Mouse (Mus musculus) splenic B cell, adult 2 months (primary cell): Measurements from ENCODE around the gene Arhgap24.

Experiments
- DNase-seq: peaks from one replicate; pipeline ENCODE4 v3.0.0-alpha.2; 2011; ENCODE audit warnings: low read depth, low spot score
- H3K27me3 ChIP-seq: 2 replicates; pipeline ENCODE4 v1.6.1; 2012; ENCODE audit warnings: mild to moderate bottlenecking, low read length, moderate library complexity, mixed read lengths; ENCODE audit not compliant: control insufficient read depth, poor library complexity, insufficient read depth, severe bottlenecking
- H3K36me3 ChIP-seq: 2 replicates; pipeline ENCODE4 v1.6.1; 2012; ENCODE audit warnings: mild to moderate bottlenecking, low read length, moderate library complexity, mixed read lengths; ENCODE audit not compliant: control insufficient read depth, poor library complexity, insufficient read depth, severe bottlenecking

Arhgap24 gene

GRCm38 (mm10) chr5:102582864-102583410 lies 101.7 kb downstream of the Arhgap24 start:
- no peak for DNase-seq
- no peaks in the 10 kb centered on the region for H3K27me3 ChIP-seq
- no peaks in the 10 kb centered on the region for H3K36me3 ChIP-seq

DNA sequence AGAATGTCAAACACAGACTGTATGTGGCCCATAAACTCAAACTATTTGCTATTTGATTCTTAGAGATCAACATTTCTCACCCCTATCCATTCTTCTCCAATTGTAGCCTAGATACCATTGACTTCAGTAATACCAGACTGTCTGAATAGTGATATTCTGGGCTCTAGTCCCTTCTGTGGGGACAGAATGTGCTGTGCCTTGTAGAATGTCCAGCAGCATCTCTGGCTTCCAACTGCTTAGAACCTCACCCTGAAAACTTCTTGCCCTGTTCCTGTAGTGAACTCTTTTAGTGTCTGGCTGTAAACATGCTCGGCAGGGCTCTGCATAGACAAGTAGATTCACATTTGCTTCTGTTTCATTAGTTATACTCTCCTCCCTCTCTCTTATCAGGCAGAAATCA lies 110.2 kb downstream of the Arhgap24 start:
- H3K36me3 ChIP-seq, result no peaks in the 10 kb centered on the region
- H3K27me3 ChIP-seq, result no peaks in the 10 kb centered on the region
- DNase-seq, result no peak

- no peaks in the 10 kb centered on the region for H3K36me3 ChIP-seq
- H3K27me3 ChIP-seq, result no peaks in the 10 kb centered on the region
- no peak for DNase-seq
Observed at GRCm38 (mm10) chr5:102593058-102593457, 111.9 kb downstream of the Arhgap24 start.

DNA sequence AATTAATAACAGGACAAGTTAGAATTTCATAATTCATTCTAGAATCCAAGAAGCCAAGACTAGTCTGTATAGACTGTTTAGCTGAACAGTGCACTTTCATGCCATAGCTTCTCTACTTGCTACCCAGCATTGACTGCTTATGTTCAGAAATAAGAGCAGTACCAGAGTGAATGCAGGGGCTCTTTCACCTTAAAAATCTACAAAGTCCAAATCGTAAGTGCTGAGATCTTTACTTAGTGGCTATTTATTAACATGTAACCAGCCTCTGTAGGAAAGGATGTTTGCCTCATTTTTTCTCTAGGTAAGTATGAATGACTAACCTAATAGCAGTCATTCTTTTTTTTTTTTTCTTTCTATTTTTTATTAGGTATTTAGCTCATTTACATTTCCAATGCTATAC lies 117.9 kb downstream of the Arhgap24 start:
- H3K36me3 ChIP-seq, result no peaks in the 10 kb centered on the region
- no peaks in the 10 kb centered on the region for H3K27me3 ChIP-seq
- DNase-seq, result no peak

GRCm38 (mm10) chr5:102613571-102613970 lies 132.4 kb downstream of the Arhgap24 start:
- no peaks in the 10 kb centered on the region for H3K27me3 ChIP-seq
- H3K36me3 ChIP-seq, result 0 out of 2 replicates have a peak, but pooled peaks cover 1% of the 10 kb centered on the region
- no peak for DNase-seq

DNA sequence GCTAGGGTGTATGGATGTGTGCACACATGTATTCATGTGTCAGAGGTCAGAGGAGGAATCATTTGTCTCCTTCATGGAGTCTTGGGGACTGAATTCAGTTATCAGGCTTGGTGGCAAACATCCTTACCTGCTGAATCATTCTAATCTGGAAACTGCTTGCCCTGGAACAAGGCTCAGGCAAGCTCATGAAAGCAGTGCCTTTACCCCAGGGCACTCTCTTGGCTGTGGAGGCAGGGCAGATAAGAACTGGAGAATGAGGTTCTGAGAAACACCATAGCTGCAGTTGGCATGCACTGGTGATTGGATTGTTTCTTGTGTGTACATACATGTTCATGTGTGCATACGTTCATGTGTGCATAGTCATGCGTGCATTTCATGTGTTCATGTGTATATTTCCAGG lies 132.9 kb downstream of the Arhgap24 start:
- Histone ChIP-seq H3K27me3 (no peaks in the 10 kb centered on the region), H3K36me3 (no peaks in the 10 kb centered on the region)
- DNase-seq, result no peak

DNA sequence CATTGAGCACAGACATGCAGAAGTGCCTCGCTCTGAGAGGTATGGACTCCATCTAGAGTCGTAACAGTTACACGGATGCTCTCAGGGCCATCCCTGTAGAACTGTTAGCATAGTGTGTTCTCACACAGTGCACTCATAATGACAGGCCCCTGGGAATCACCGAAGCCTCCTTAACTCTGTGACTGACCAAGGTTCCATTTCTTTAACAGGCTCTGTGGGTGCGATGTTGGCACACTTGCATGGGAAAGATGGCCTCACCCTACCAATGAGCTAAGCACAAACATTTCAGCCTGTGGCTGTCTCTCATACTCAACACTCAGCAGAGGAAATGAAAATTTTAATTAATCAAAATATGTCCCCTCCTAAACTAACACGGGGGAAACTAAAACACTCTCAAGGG lies 134.1 kb downstream of the Arhgap24 start:
- DNase-seq, result no peak

GRCm38 (mm10) chr5:102621036-102621435 lies 139.8 kb downstream of the Arhgap24 start:
- no peak for DNase-seq
- H3K27me3 ChIP-seq, result no peaks in the 10 kb centered on the region
- no peaks in the 10 kb centered on the region for H3K36me3 ChIP-seq

More for the DNA sequence above, 134.1 kb downstream of the Arhgap24 start:
- Histone ChIP-seq H3K27me3 (no peaks in the 10 kb centered on the region), H3K36me3 (no peaks in the 10 kb centered on the region)

DNA sequence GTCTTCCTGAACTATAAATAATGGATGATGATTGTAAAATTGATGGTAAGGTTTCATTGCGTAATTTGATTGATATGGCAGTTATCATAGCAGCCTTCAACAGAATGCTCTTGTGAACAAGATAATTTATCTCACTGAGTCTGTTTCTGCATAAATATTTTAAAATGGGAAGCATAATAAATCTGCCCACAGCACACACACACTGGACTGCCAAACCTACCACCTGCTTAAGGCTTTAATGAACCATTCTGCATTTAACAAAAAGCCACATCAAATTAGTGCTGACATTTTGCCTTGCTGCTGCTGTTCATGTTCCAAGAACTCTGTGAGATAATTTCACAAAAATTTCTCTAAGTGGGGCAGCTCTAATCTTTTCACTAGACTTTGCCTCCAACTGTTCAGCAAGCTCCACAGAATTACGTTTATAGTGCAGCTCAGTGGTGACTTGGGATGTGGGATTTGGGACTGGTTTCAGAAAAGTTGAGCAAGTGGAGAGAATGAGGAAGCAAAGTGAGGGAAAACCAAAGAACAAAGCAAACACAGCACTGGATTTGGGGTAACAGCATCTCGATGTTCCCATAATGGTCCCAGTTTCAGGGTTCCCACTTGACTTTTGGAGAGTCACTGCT lies 142.7 kb downstream of the Arhgap24 start:
- no peak for DNase-seq
- no peaks in the 10 kb centered on the region for H3K36me3 ChIP-seq
- no peaks in the 10 kb centered on the region for H3K27me3 ChIP-seq

GRCm38 (mm10) chr5:102626671-102627070 lies 145.5 kb downstream of the Arhgap24 start:
- no peaks in the 10 kb centered on the region for H3K36me3 ChIP-seq
- H3K27me3 ChIP-seq, result no peaks in the 10 kb centered on the region
- no peak for DNase-seq

- H3K36me3 ChIP-seq, result no peaks in the 10 kb centered on the region
- no peaks in the 10 kb centered on the region for H3K27me3 ChIP-seq
- DNase-seq, result no peak
Observed at GRCm38 (mm10) chr5:102629362-102629771, 148.2 kb downstream of the Arhgap24 start.

DNA sequence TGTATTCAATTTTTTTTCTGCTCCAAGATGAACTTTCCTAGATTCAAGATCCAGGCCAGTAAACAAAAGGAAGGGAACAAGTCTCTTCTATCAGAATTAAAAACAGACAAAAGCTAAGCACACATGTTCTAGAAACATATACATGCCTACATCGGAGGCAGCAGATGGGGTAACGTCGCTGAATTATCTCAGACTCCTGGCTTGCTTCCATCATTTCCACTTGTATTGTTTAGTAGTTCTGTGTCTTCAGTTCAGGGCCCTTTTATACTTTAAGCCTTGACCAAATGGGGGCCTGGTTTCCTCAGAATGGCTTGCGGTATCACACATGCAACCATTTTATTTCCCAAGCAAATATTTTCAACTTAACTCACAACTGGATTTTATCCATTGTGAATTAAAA lies 154.4 kb downstream of the Arhgap24 start:
- no peaks in the 10 kb centered on the region for H3K36me3 ChIP-seq
- H3K27me3 ChIP-seq, result no peaks in the 10 kb centered on the region
- no peak for DNase-seq

DNA sequence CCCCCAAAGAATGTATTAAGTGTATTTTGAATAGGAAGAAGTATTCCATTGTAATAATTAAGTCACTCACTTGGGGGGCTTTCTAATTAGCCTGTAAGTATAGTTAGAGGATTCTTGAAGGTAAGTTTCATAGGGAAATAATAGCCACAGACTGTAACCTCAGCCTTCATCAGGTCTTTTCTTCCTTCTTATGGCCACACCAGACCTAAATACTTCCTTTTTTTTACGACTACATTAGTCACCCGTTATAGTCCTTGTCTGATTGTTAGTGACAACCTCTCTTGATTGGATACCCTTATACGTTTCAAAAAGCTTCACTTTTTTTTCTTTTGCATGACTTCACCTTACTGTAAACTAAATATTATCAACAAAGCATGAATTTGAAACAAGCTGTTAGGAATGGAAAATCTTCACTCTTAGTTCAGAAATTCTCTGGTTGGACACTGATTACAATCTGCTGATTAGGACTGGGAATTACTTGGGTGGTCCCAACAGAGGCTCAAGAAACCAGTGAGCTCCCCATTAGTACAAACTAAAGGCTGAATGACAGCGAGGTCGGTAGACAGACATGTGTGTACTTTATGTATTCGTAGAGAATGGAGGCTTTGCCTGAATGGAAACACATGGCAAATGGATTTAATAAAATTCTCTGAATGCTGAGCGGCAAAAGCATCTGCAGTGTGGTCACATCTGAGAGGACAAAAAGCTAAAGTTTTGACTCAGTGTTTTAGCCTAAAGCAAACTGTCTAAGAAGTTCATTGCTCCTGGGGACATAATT lies 158.8 kb downstream of the Arhgap24 start:
- Histone ChIP-seq H3K27me3 (no peaks in the 10 kb centered on the region), H3K36me3 (no peaks in the 10 kb centered on the region)
- DNase-seq, result peak; percentile 35

DNA sequence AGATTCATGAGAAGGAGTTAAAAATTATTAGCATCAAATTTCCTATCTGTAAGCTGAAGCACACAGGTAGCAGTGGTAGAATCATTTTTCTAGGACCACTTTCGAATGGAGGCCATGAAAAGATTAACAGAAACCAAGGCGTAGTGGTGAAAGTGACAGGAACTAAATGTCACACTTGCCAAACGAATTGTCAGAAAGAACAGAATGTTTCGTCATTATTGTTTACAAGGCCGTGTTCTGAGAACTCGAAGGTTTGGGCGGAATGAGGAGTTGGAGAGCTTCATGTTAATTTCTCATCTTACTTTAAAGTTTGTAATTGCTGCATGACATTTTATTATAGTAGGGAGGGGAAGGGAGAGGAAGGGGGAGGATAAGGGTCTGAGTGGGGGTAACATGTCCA lies 162.2 kb downstream of the Arhgap24 start:
- no peaks in the 10 kb centered on the region for H3K36me3 ChIP-seq
- no peak for DNase-seq
- H3K27me3 ChIP-seq, result no peaks in the 10 kb centered on the region

GRCm38 (mm10) chr5:102643820-102644219 lies 162.6 kb downstream of the Arhgap24 start:
- Histone ChIP-seq H3K36me3 (no peaks in the 10 kb centered on the region), H3K27me3 (no peaks in the 10 kb centered on the region)
- no peak for DNase-seq
